Mouse (Mus musculus): Measurements from ENCODE around the gene Cd59a. TPM values are rescaled to one million over a fixed set of nuclear protein-coding genes. Genes with fewer than 3 reads are reported as not detected.
"Not testable (repeated sequence)": the region's sequence is repeated elsewhere in the genome, so short reads cannot be mapped to it uniquely, and the experiment has no call there.

The Cd59a gene
- 71.2 and 76.7 TPM in 2 replicates for polyA plus RNA-seq (2016; fragmentation: Nextera tagmentation; extraction: Ambion mirVana)

- Histone ChIP-seq H3K4me1 (peaks cover 81% of the 10 kb centered on the region), H3K27me3 (replicated peaks) (no peaks in the 10 kb centered on the region), H3K4me3 (peak within 1 kb of the TSS; percentile 76), H3K9me3 (replicated peaks) (no peaks in the 10 kb centered on the region), H3K36me3 (no peaks in the 10 kb centered on the region), H3K4me2 (peak within 1 kb of the TSS; percentile 83), H3K27ac (peak within 1 kb of the TSS; percentile 97), H3K9ac (peak within 1 kb of the TSS; percentile 86)
- WGBS (ENCODE audit: insufficient replicate concordance) = 3% methylated on average over 15 of the region's 15 CpGs
- ATAC-seq = peak; percentile 83
These were observed at the start of gene Cd59a for GRCm38 (mm10) chr2:104095741-104096213. Gene Cd59a (plus strand): TSS chr2:104095801.

DNA sequence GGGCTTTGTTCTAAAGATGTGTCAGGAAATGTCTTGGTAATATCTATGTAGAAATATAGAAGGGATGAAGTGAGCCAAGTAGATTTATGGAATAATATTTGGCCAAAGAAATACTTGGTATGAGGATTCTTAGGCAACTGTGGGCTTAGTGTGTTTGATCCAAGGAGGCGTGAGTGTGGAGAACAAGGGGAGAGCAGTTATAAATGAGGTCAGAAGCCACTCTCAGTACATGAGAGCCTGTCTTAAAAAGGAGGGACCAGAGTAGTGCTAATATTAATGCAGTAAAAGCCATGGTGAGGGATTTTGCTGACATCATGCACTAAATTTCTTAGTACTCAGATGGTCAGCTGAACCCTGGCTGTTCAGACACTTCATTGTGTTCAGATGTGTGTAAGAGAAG, 37.2 kb upstream of the Cd59a start:
- H3K4me1 ChIP-seq = 0 out of 2 replicates have a peak, but pooled peaks cover 6% of the 10 kb centered on the region
- no peak overlapping the region for H3K4me3 ChIP-seq
- WGBS (ENCODE audit: insufficient replicate concordance) = 74% methylated on average over 1 of the region's 1 CpGs
- H3K36me3 ChIP-seq = peaks cover 67% of the 10 kb centered on the region
- no peak overlapping the region for H3K9ac ChIP-seq
- H3K4me2 ChIP-seq = no peak overlapping the region
- no peaks in the 10 kb centered on the region for H3K9me3 ChIP-seq (replicated peaks)
- no peaks in the 10 kb centered on the region for H3K27me3 ChIP-seq (replicated peaks)
- ATAC-seq = no peak
- no peak overlapping the region for H3K27ac ChIP-seq

- peaks cover 61% of the 10 kb centered on the region for H3K36me3 ChIP-seq
- no peak for ATAC-seq
- WGBS (ENCODE audit: insufficient replicate concordance) = 90% methylated on average over 4 of the region's 4 CpGs
These were observed 36.6 kb upstream of the Cd59a start for GRCm38 (mm10) chr2:104058954-104059353.

DNA sequence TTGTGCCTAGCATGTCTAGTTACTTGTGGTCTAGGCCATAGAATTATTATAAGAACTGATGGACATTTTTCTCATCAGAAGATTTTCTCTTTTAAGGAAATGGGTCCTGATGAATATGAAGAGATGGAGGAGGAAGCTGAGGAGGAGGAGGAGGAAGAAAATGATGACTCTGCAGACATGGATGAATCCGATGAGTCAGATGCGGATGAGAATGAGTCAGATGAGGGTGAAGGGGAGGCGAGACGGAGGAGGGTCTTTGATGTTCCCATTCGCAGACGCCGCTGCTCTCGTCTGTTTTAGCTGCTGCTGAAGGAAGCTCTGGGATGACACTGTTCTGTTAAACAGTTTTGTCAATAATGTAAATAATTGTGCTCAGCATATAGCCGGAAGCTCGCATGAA, 35.8 kb upstream of the Cd59a start:
- no peak overlapping the region for H3K4me3 ChIP-seq
- 81% methylated on average over 10 of the region's 10 CpGs for WGBS (ENCODE audit: insufficient replicate concordance)
- no peak overlapping the region for H3K4me2 ChIP-seq
- no peaks in the 10 kb centered on the region for H3K9me3 ChIP-seq (replicated peaks)
- no peak for ATAC-seq
- no peak overlapping the region for H3K9ac ChIP-seq
- H3K27me3 ChIP-seq (replicated peaks) = no peaks in the 10 kb centered on the region
- H3K4me1 ChIP-seq = peaks cover 17% of the 10 kb centered on the region
- H3K36me3 ChIP-seq = peaks cover 53% of the 10 kb centered on the region
- no peak overlapping the region for H3K27ac ChIP-seq

More at GRCm38 (mm10) chr2:104058954-104059353, 36.6 kb upstream of the Cd59a start:
- H3K27me3 ChIP-seq (replicated peaks) = no peaks in the 10 kb centered on the region
- peaks cover 9% of the 10 kb centered on the region for H3K4me1 ChIP-seq
- no peak overlapping the region for H3K9ac ChIP-seq
- no peak overlapping the region for H3K4me2 ChIP-seq
- H3K27ac ChIP-seq = no peak overlapping the region
- H3K4me3 ChIP-seq = no peak overlapping the region
- no peaks in the 10 kb centered on the region for H3K9me3 ChIP-seq (replicated peaks)

- Histone ChIP-seq H3K4me3 (no peak overlapping the region), H3K27me3 (replicated peaks) (no peaks in the 10 kb centered on the region), H3K4me1 (peaks cover 22% of the 10 kb centered on the region), H3K4me2 (no peak overlapping the region), H3K9ac (no peak overlapping the region), H3K9me3 (replicated peaks) (no peaks in the 10 kb centered on the region), H3K27ac (no peak overlapping the region), H3K36me3 (peaks cover 45% of the 10 kb centered on the region)
- 92% methylated on average over 6 of the region's 6 CpGs for WGBS (ENCODE audit: insufficient replicate concordance)
- ATAC-seq = no peak
These were observed 34.6 kb upstream of the Cd59a start for GRCm38 (mm10) chr2:104060996-104061395.

GRCm38 (mm10) chr2:104062665-104063064, 32.9 kb upstream of the Cd59a start:
- no peak overlapping the region for H3K9ac ChIP-seq
- ATAC-seq = no peak
- no peaks in the 10 kb centered on the region for H3K27me3 ChIP-seq (replicated peaks)

GRCm38 (mm10) chr2:104064152-104064551, 31.4 kb upstream of the Cd59a start:
- Histone ChIP-seq H3K27me3 (replicated peaks) (no peaks in the 10 kb centered on the region), H3K4me3 (no peak overlapping the region), H3K4me2 (no peak overlapping the region), H3K27ac (no peak overlapping the region), H3K9me3 (replicated peaks) (no peaks in the 10 kb centered on the region), H3K4me1 (peaks cover 44% of the 10 kb centered on the region), H3K36me3 (peaks cover 32% of the 10 kb centered on the region), H3K9ac (no peak overlapping the region)
- peak; percentile 85 for ATAC-seq
- WGBS (ENCODE audit: insufficient replicate concordance) = 58% methylated on average over 2 of the region's 2 CpGs

More at GRCm38 (mm10) chr2:104062665-104063064, 32.9 kb upstream of the Cd59a start:
- no peak overlapping the region for H3K4me2 ChIP-seq
- H3K4me3 ChIP-seq = no peak overlapping the region
- no peaks in the 10 kb centered on the region for H3K9me3 ChIP-seq (replicated peaks)
- H3K27ac ChIP-seq = no peak overlapping the region
- H3K36me3 ChIP-seq = peaks cover 42% of the 10 kb centered on the region
- peaks cover 35% of the 10 kb centered on the region for H3K4me1 ChIP-seq

DNA sequence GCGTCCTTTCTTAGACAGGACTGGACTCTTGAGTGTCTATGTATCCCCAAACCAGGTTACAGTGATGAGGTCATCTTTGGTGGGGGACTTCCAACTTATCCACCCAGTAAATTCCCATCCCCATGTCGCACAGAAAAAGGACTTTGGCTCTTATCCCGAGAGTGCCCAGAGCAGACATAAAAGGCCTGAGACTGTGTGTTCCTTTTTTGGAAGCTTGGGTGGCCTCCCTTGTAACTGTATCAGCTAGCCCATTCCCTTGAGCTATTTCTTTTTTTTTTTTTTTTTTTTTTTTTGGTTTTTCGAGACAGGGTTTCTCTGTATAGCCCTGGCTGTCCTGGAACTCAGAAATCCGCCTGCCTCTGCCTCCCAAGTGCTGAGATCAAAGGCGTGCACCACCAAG, 30.1 kb upstream of the Cd59a start, which contains the start of gene Gm10912:
TSS of gene Gm10912 (plus strand) at position 301 of the 400 bp plus-strand sequence.
- not testable (repeated sequence) for H3K27me3 ChIP-seq (replicated peaks); H3K27ac ChIP-seq; H3K9ac ChIP-seq; H3K9me3 ChIP-seq (replicated peaks); H3K4me3 ChIP-seq; H3K4me2 ChIP-seq; ATAC-seq
- H3K4me1 ChIP-seq = peaks cover 57% of the 10 kb centered on the region
- peaks cover 21% of the 10 kb centered on the region for H3K36me3 ChIP-seq
- WGBS (ENCODE audit: insufficient replicate concordance) = 80% methylated on average over 6 of the region's 6 CpGs

DNA sequence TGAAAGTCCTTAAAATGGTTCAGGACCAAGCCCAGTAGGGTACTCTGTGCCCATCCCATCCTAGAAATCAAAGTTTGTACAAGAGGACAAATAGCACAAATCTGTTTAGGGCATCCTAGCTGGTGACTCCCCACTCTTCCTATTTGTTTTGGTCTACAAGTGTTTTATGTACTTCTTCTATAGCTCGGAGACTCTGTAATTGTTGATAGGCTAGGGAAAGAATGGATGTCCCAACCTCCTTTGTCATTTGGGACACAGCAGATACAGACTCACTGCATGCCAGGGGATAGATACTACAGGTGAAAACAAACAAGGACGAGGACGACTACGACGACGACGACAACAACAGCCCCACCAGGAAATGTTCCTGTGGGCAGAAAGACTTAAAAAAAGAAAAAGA, 27.2 kb upstream of the Cd59a start, which contains the start of gene Gm10799:
TSS of gene Gm10799 (minus strand) at position 101 of the 400 bp plus-strand sequence.
- ATAC-seq; H3K4me3 ChIP-seq; H3K36me3 ChIP-seq; H3K27me3 ChIP-seq (replicated peaks); H3K9me3 ChIP-seq (replicated peaks); H3K9ac ChIP-seq: not testable (repeated sequence)
- WGBS (ENCODE audit: insufficient replicate concordance) = 48% methylated on average over 7 of the region's 7 CpGs
- Histone ChIP-seq H3K4me2 (peak within 1 kb of the TSS; percentile 77; the same call in 1 of the 2 replicates), H3K27ac (peak within 1 kb of the TSS; percentile 49; the same call in 1 of the 2 replicates), H3K4me1 (peaks cover 57% of the 10 kb centered on the region)

DNA sequence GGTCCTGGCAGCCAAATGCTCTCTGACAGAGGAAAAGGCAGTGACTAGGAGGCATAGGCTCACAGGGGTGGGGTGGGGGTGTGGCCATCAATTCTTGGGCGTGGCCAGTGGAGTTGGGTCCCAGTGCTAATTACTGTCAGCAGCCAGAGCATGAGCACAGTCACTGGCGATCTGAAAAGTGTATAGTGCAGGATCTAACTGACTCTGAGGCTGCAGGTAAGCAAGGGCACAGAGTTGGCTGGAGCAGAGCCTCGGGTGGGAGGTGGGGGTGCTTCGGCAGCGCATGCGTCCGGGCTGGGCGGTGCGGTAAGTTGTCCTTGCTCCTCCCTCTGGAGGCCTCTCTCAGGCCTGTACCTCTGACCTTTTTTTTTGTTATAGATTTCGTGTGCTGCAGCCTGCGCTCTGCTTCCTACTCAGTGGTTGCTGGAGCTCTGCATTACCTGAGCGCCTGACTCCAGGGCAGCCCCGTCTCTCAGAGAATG, 25.9 kb upstream of the Cd59a start, which contains the start of gene Cd59b:
TSS of gene Cd59b (plus strand) at position 146 of the 482 bp plus-strand sequence.
- H3K36me3 ChIP-seq = peaks cover 9% of the 10 kb centered on the region
- 3% methylated on average over 10 of the region's 13 CpGs for whole genome bisulfite sequencing (ENCODE audit: insufficient replicate concordance)
- no peaks in the 10 kb centered on the region for H3K27me3 ChIP-seq (replicated peaks)
- H3K9me3 ChIP-seq (replicated peaks) = no peaks in the 10 kb centered on the region; the same call in 1 of the 2 replicates
- peak within 1 kb of the TSS; percentile 77 for H3K4me2 ChIP-seq
- H3K4me3 ChIP-seq = peak within 1 kb of the TSS; percentile 60
- peaks cover 47% of the 10 kb centered on the region for H3K4me1 ChIP-seq
- H3K9ac ChIP-seq = peak within 1 kb of the TSS; percentile 72
- peak within 1 kb of the TSS; percentile 84 for H3K27ac ChIP-seq
- peak; percentile 97 for ATAC-seq

GRCm38 (mm10) chr2:104078285-104078684, 17.3 kb upstream of the Cd59a start:
- H3K36me3 ChIP-seq; H3K27me3 ChIP-seq (replicated peaks); H3K9me3 ChIP-seq (replicated peaks): not testable (repeated sequence)
- 8% methylated on average over 5 of the region's 5 CpGs for WGBS (ENCODE audit: insufficient replicate concordance)
- peak overlapping the region; percentile 87 for H3K27ac ChIP-seq
- H3K9ac ChIP-seq = peak overlapping the region; percentile 46
- H3K4me1 ChIP-seq = peaks cover 52% of the 10 kb centered on the region
- peak; percentile 99 for ATAC-seq
- H3K4me3 ChIP-seq = peak overlapping the region; percentile 14; the same call in 1 of the 2 replicates
- H3K4me2 ChIP-seq = peak overlapping the region; percentile 52

DNA sequence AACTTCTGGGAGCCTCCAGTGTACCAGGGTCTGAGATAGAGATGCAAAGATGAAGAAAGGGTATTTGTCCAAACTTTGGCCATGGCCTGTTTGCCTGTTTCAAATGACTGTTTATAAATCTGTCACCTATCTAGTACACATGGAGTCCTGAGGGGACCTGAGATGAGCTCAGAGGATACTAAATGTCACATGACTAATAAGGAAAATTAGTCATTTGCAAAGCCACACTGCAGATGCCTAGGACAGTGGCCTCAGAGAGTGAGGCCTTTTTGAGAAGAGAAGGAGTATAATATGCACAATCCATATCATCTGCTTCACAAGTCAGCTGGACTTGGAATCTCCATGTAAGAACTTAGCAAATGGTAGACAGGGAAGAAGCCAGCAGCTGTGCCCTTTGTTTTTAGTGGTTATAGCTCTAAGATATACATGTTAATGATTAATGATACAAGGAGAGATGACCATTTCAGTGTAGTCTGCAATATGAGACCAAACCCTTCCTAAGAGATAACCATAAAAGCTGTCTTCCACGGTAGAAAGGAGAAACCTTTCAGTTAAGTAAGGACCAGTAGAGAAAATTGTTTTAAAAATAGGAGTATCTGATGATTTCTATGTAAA, 14.1 kb upstream of the Cd59a start:
- not testable (repeated sequence) for ATAC-seq; H3K27ac ChIP-seq; H3K9me3 ChIP-seq (replicated peaks); H3K9ac ChIP-seq; H3K27me3 ChIP-seq (replicated peaks); H3K36me3 ChIP-seq; H3K4me3 ChIP-seq; H3K4me2 ChIP-seq
- WGBS (ENCODE audit: insufficient replicate concordance) = no CpG with 5 or more reads among the region's 1 CpGs
- peaks cover 65% of the 10 kb centered on the region for H3K4me1 ChIP-seq
